Mouse (Mus musculus) kidney, postnatal 10 days (tissue): ENCODE data around the gene Plekhm3.
A peak's percentile ranks its signal among the peaks of the same experiment; 100 is the strongest.
"Not testable (repeated sequence)": the region's sequence is repeated elsewhere in the genome, so short reads cannot be mapped to it uniquely, and the experiment has no call there.

Experiments
- DNase-seq: peaks from one replicate; pipeline ENCODE4 v3.0.0; 2021; ENCODE audit warnings: mixed read lengths

Plekhm3 gene

DNA sequence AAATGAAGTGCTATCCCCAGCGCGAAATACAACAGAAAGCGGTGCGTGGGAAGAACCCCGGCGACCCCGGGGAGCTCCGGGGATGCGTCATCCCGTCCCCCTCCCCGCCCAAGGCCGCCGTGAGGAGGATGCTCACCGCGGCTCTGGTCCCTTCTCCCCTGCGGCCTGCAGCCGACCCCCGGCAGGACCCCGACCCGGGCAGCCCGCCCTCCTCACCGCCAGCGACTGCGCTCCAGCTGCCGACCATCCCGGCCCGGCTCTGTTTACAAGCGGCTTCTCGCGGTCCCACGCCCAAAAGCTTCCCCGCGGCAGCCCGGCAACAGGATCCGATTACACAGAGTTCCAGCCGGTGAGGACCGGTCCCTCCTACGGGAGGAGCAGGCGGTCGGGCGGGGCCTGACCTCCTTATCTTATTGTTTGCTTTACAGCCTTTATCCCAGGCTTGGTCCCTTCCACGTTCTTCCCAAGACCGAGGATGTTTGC is at the start of gene Plekhm3:
Gene Plekhm3 (minus strand): TSS at position 346 of the 483 bp plus-strand sequence.
- DNase-seq = peak; percentile 87

DNA sequence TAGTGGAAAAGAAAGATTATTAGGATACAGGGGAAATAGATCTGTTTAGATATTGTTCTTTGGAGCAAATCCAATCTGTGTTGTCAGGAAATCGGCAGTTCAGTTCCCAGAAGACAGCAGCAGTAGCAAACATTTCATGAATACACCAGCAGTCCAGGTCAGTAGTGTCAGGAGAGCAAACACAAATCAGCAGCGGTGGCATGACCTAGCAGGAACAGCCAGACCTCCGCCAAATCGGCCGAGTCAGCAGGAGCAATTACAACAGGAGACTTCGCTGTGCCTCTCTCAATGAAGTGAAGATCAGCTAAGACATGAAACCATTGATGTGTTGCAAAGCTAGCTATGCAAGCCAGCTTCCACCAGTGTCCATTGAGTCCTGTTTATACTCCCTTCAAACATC is 49.0 kb upstream of the Plekhm3 start:
- DNase-seq = no peak

DNA sequence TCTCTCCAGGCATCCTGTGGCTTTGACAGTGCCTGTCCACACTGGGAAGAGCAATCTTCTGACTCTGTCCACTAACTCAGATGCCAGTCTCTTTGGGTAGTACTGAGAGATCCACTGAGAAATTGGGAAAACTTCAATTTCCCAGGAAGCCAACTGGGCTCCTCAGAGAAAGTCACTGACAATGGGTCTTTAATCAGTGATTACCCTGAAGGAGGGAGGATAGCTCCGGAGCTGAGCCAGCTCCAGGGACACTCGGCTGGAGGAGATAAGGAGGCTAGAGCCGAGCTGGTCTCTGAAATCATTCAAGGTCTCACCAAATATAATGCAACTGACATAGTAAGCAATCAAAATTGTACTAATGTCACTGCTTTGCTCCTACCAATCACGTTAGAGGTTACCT is 47.9 kb upstream of the Plekhm3 start:
- DNase-seq = no peak

DNA sequence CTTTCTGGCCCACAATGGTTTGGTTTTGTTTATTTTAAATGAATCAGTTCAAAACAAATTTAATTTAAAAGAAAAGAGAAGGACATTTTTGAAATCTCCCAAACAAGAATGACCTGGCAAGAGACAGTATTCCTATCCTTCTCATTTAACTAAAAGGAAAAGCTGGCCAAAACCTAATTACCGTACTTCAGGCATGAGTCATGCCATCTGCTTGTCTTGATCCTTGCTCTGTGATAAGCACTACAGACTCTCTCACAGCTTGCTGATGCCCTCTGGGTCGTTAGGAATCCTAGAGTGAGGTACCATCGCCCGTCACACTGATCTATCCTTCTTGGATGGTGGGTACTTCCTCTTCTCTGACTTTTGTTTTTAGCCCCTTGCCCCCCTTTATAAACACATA is 36.6 kb upstream of the Plekhm3 start:
- no peak for DNase-seq

DNA sequence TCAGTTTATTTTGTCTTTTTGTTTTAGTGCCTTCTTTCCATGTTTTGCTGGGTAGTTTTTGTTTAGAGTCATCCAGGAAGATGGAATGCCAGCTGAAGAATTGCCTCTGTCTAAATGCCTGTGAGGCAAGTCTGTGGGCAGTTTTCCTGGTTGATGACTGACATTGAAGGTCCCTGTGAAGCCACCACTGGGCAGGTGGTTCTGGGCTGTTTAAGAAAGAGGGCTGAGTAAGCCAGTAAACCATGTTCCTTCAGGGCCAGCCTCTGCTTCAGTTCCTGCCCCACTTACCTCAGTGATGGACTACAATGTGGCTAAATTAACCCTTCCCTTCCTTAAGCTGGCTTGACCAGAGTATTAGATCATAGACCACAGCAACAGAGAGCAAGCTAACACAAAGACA is 31.6 kb upstream of the Plekhm3 start:
- no peak for DNase-seq

DNA sequence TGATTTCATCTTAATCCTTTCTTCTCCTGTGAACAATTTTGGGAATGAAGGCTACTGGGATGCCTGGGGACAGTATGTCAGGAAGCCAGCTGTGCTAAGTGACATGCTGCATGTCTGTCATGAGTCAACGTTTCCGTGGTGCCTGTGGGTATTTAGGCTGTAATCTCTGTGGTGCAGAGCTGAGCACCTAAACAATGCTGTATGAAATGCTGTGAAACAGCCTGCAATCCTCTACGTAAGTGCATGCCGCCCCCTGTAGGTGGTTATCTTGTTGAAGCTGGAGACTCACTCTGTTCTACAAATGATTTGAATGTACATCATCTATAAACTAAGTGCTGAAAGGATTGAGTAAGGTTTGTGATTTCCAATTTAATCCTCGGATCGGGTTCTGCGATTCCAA is 29.5 kb upstream of the Plekhm3 start:
- peak; percentile 75 for DNase-seq

DNA sequence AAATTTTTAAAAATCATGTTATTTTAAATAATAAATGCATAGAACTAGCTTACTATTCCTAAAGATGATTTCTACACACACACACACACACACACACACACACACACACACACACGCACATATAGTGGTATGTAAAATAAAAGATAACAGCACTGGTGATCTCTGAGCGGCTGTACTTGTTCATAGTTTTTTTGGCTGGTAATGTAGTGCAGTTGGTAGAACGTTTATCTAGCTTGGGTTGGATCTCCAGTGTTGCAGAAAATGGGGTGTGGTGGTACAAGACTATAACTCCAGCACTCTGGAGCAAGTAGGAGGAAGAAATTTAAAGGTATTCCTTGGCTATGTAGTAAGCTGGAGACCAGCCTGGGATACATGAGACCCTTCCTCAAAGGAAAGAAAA is 26.6 kb upstream of the Plekhm3 start:
- DNase-seq = no peak

DNA sequence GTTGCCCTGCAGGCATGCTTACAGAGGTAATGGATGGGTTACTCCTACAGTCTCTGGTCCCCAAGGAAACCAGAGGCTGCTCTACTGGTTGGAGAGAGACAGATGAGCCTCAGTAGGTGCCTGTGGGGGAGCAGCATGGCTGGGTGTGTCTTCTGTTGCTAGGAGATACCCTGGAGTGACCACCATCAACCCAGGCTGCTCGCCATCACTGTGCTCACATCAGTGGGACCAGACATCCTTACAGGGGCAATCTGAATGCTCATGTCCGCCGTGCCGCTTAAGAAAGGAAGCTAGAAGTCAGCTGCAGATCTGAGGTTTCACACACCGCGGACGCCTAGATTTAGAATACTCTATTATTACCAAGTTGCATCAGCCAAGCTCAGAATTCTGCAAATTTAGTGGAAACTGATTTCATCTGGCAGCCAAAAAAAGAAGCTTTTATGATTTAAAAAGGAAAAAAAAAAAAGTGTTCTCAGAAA is 21.7 kb upstream of the Plekhm3 start:
- no peak for DNase-seq

DNA sequence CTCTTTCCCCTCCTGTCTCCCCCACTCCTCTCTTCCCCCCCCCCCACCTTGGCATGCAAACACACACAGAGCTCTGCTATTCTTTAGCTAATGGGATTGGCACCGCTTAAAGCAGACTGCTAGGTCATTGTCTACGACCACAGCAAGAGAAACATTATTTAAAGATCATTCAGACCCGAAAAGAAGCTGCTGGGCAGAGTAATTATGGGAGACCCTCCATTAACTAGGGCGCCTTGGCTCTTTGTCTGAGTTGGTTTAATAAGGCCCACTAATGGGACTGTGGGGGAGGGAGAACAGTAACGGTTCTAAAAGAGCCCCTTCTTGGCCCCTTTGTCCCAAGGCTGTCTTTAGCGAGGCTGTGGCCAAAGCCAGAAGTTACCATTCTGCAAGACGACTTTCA is 18.7 kb upstream of the Plekhm3 start:
- DNase-seq = no peak

DNA sequence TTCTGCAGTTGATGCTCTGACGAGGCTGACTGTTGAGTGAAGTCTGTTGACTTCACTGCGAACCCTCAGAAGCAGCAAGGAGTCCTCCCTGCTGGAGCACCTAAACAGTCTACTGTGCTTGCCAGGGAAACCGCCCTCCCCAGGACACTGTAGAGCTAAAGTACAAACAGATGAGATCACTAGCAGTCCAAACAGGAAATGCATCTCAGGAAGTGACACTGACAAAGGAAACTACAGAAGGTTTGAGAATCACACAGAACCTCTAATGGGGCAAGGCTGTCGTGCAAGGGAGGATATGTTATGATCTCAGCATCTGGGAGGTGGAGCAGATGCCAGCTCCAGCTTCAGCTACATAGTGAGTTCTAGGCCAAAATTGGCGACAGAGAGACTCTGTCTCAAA is 14.1 kb upstream of the Plekhm3 start:
- no peak for DNase-seq

DNA sequence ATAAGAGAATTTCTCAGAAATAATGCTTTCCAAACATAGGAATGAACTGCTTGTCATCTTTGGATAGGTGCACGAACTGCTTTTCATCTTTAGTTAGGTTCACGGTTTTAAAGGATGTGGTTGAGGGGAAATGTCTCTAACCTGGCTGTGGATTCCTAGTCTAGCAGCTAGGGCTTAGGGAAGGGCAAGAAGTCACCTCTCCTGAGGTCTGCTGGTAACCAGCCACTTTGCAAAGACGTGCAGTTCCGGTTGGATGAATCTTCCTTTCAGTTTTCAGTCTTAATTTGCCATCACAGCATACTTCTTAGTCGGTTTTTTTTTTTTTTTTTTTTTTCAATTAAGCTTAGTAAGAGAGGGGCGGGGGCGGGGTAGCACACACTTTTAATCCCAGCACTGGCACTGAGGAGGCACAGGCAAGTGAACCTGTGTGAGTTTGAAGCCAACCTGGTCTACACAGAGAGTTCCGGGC is 431 bp upstream of the Plekhm3 start:
- no peak for DNase-seq

DNA sequence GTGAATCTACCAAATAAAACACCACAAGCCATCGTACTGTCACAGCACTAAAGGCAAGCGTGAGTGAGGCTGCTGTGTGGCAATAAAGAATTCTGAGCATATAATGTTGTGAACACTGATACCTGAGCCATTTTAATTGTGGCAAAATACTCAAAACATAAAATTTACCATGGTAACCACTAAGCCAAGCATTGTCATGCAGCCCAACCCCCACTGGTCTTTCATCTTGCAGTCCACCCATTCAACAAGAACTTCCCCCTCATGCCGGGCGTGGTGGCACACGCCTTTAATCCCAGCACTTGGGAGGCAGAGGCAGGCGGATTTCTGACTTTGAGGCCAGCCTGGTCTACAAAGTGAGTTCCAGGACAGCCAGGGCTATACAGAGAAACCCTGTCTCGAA is 1.8 kb downstream of the Plekhm3 start:
- not testable (repeated sequence) for DNase-seq

DNA sequence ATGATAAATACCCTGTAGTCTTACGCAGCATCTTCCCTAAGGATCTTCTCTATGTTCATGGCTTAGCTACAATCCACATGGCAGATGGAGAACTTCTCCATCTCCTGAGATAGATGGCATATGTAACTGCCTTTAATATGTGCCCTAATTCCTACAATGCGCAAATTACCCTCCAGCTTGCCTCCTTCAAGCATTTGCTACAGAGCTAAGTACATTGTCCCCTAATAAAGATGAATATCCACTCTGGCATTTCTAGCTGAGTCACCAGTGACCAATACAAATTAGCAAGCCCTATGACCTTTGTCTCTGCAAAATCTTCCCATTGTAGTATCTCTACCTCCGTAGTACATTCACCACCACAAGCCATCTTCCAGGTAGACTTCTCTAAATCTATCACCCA is 6.4 kb downstream of the Plekhm3 start:
- no peak for DNase-seq

DNA sequence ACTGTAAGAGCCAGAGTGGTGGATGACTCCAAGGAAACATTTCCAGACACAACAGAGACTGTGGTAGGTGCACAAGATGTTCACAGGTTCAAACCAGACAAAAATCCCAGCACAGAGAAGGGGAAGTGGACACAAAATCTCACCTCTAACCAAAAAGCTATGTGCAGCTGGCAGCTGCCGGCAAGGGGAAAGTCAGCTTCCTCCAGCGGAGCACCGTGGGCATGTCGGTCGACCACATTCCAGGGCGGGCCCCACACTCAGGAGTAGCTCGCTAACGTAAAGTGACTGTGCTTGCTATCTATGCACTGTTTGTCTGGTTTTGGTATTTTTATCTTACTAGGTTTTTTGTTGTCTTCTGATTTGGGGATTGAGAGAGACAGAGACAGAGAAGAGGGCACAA is 7.2 kb downstream of the Plekhm3 start:
- DNase-seq = no peak

DNA sequence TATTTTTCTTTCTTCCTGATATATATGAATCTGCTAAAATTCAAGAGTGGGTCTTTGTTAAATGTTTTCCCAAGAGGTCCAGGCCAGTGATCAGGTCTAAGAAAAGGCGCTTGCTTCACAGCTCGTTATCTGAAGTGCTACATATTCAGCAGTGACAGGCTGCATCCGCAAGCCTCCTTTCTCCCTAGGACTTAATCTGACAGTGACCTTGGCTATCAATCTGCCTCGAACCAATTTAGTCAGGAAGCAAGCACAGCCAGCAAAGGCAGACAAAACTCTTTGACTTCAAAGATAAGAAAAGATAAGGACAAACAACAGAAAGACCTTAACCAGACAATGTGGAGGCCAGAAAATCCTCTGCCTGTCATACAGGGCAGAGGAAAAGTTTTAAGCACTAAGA is 10.5 kb downstream of the Plekhm3 start:
- no peak for DNase-seq

DNA sequence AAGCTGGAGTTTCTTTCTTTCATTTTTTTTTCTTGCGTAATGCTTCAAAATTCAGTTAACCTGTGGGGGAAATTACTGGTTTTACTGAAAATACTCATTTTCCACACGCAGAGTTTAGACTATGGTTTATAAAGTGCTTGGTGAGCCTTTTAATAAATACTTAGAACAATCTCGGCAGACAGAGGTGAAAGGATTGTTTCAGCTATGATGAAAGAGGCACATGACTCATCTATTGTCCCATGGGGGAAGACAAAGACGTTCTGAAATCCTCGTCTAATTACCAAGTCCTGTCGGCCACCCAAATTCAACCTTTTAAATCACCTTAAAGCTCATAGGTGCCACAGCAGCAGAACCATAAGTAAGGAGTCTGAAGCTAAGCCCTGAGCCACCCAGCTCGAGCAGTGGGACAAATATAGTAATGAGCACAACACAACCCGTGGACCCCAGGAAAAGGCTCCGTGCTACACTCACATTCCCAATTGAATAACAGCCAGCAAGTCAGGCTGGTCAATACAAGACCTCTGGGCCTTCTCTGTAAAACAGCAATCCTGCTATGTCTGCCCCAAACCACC is 11.3 kb downstream of the Plekhm3 start:
- DNase-seq = no peak

DNA sequence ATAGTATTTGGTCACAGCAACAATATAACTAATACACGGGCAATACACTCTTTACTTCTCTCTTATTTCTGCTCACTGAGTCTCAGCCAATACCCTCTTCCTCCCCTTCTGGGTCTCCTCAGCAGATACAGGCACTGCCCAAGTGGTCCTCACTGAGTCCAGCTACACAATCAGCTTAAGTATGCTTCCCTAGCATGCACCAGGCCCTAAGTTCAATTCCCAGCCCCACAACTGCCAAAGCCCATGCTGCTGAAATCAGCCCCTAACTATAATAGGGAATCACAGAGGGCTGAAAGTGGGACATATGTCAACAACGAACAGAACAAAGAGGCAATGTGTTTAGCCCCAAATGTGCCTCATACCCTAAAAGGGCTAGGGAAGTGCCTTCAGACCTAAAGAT is 11.9 kb downstream of the Plekhm3 start:
- no peak for DNase-seq

DNA sequence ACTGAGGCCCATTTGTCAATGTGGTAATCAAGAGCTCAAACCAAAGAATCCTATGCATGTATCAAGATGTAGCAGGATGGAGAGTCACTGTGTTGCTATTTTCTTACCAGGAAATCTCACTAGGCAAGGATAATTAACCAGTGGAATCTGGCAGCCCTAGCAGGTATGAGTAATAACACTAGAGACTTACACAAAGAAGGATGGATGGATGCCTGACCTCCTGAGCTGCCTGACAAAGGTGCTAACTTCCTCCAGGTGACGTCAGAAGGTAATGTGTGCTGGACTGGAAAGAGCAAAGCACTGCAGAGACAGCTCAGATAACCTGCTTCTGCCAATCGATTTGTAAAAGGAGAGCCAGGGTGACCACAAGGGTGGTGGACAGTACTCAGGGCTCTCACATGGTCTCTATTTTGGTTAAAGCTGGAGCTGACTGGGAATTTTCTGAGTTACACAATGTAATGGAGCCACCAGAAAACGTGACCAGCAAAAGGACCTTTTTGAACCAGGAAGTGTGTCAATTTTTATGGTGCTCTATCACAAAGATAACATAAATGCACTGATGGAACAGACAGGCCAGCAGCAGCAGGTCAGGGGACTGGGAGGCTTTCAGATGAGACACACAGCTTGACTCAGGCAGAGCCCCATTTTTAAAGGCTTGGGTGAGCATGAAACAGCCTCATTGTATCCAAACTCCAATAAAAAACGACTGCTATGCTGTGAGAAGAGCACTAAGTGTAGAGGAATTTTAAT is 14.4 kb downstream of the Plekhm3 start:
- DNase-seq = no peak

DNA sequence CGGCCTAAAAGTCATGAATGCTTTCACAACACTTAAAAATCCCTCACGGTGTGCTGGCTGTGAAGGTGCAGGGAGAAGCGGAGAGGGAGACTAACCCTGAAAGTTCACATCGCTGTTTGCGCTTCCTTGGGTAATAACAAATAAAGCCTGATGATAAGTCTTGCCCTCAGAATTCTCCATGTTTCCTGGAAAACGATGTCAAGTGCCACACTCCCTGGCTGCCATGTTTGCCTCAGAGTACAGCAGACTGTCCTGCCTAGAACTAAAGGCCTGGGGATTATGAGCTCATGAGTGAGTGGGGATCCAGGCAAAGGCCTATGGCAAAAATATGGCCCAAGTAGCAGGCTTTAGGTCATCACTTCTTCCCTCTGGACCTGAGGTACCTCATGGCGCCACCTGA is 17.7 kb downstream of the Plekhm3 start:
- no peak for DNase-seq

DNA sequence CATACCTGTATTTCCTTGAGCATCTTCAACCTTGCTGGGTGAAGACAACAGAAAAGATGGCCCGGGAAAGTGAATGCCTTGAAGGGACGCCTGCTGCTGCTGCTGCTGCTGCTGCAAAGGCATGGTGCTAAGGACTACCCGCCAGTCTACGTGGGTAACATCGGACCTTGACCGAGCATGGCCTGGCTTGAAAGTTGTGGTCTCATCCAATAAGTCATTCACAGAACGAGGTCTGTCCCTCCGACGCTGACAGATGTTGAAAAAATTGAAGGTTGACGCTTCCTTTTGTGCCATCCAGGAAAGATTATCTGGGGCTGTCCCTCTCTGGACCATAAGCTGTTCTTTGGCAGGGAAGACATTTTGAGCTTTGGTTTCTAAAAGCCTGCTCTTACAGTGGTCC is 18.9 kb downstream of the Plekhm3 start:
- DNase-seq = no peak

DNA sequence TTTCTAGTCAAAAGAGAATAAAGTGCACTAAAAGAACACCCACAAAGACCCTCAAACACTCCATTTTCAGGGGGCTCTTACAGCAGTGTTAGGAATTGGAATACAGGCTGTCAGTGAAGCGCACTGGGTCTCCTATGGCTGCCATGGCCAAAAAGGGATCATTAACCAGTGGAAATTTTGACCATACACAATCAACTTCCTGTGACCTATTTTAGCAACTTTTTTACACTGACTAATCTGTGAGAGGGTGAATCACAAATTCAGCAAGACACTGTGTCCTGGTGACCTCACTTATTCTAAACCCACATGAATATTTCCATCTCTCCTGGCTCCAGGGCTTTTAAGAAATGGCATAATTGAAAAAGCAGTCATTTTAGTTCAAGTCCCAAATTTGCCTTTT is 23.7 kb downstream of the Plekhm3 start:
- no peak for DNase-seq

DNA sequence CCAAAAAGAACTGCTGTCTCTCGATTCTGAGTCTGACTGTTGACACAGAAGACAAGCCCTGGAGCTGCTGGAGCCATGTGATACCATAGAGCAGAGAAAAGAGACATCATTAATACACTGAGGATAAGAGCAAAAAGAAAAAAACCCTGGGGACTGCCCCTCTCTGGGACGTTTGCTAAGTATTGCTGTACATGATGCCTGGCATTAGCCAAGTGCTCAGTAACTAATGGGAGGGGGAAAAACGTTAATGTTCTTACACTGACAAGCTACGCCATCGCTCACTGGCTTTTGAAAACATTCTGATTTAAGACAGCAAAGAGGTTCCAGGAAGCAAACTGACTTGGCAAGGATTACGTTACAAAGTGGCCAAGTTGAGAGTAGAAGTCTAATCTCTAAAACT is 26.5 kb downstream of the Plekhm3 start:
- DNase-seq = no peak

DNA sequence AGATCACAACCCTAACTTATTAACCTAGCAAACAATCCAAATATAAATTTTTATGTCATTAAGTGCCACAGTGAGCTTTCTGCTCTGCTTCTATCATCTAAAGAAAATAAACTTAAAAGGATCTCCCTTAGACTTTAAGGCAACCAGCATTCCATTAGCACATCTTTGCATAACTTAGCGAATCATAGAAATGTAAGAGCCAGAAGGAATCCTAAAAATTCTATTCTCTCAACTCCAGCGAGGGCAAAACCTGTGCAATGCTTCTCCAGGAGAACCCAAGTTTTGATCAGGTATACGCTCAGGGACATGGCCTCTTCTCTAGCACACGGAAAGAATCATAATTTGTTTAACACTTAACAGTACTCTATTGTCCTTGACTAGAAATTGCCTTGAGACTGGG is 27.0 kb downstream of the Plekhm3 start:
- no peak for DNase-seq

DNA sequence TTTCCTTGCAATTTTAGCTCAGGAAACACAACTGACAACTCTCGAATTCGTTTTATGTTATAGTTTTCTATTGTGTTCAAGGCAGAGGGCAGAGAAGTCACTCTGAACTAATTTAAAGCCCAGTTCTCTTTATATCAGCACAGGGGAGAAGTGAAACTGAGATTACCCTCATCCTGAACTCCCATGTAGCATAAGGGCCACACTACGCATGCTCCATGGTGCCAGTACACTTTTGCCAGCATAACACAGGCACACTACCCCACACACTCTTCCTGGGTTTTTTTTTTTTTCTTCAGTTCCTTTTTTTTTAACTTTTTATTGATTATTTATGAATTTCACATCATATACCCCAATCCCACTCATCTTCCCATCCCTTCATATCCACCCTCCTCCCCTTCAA is 28.1 kb downstream of the Plekhm3 start:
- no peak for DNase-seq
